Mouse (Mus musculus) T-cell, adult 2 months (primary cell): ENCODE measurements around the gene Rtn3.

Source experiments
- DNase-seq: peaks from one replicate; pipeline ENCODE4 v3.0.0; 2022; ENCODE audit warnings: low spot score

Rtn3 gene

DNA sequence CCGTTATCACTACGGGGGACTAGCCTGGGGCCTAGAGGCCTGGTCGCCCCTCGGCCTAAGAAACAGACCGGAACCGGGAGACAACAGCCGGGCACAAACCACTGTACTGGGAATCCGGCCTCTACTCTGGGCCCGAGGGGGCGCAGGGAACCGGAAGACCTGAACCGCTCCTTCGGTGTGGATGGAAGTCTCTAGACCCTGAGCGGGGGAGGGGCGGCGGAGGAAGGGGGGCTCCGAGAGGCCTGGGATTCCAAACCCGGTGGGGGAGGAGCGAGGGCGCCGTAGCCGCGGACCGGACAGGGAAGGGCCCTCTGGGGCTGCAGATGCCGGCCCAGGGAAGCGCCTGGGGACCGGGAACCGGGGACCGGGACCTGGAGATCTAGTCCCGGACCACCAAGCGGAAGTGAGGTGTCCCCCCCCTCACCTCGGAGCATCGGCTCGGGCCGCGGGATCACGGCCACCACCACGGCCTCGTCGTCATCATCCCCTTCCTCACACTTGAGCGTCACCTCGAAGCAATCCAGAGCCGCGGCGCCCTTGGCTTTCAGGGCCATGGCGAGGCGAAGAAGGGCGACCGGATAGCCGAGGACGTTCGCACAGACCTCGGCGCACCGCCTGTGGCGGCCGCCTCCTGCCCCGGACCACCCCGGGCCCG lies 100.7 kb downstream of the Rtn3 start:
- DNase-seq, result peak; percentile 36

GRCm38 (mm10) chr19:7381906-7382247 lies 101.2 kb downstream of the Rtn3 start:
- peak; percentile 3 for DNase-seq

DNA sequence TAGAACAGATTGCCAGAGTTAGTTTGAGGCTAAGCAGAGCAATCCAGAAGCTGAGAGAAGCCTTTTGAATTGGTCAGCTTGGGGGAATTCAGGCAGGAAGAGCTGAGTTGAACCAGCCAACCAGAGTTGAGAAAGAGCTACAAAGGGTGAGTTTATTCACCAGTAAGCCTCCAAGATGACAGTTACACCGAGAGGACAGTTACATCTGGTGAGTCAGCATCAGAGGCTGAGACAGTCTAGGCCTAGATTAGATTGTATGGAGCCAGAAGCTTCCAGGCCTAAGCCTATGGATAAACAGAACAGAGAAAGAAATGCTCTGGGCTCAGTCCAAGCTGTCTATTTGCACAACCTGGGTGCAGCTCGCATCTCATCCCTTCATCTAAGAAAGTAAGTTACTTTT lies 105.4 kb downstream of the Rtn3 start:
- no peak for DNase-seq
